Mouse (Mus musculus) layer of hippocampus, postnatal 36 days (tissue): ENCODE results near the gene Oit3. TPM values are rescaled to one million over a fixed set of nuclear protein-coding genes. Genes with fewer than 3 reads are reported as not detected.

Source experiments
- total RNA-seq, 2 experiments: library from RNA; stranded (reverse); gene quantifications; 2 replicates each; pipeline ENCODE4 v1.2.3; 2021

Oit3 gene
- total RNA-seq, 2 experiments from 2014 or later: not detected

Other genes with a start within 250 kb of the Oit3 start
- 1 to 10 TPM; 7.8 to 8.2 TPM for gene Sept10, start 219.9 kb downstream of the Oit3 start, total RNA-seq
- 1 to 10 TPM; 7.1 to 7.3 TPM for gene Sowahc, start 219.8 kb downstream of the Oit3 start, total RNA-seq
- gene P4ha1, start 118.5 kb downstream of the Oit3 start, total RNA-seq: 10 to 100 TPM; 58.0 to 69.5 TPM
- 10 to 100 TPM; 37.6 to 47.5 TPM for gene Gm10273, start 46.1 kb downstream of the Oit3 start, total RNA-seq
- not detected for gene Pla2g12b, start 38.1 kb downstream of the Oit3 start, total RNA-seq
- gene Gm10322, start 174.3 kb upstream of the Oit3 start, total RNA-seq: not detected
- 10 to 100 TPM; 48.7 to 50.2 TPM for gene Mcu, start 174.9 kb upstream of the Oit3 start, total RNA-seq